Mouse (Mus musculus) adrenal gland, adult 18-20 months (tissue): Measurements from ENCODE around the gene Stat5a. TPM values are rescaled to one million over a fixed set of nuclear protein-coding genes. Genes with fewer than 3 reads are reported as not detected.

ENCODE experiments used
- DNase-seq, 2 experiments: peaks; one replicate each; pipeline ENCODE4 v3.0.0; 2021 to 2022; ENCODE audit warnings: low spot score in 2 of 2
- long read RNA-seq, 2 experiments: library from polyadenylated mRNA; stranded (forward); transcript quantifications; one replicate each; pipeline ENCODE4 v2.0.0; 2021
- total RNA-seq, 2 experiments: library from RNA; stranded (reverse); gene quantifications; 1 replicate in 1 of 2; 2 replicates in 1 of 2; pipeline ENCODE4 v1.2.3; 2021

Gene Stat5a
- 10 to 100 TPM; 28.0 to 29.3 TPM for total RNA-seq
- long read RNA-seq, experiment 1, partial matches to known transcripts = 19 of 25 reads
- long read RNA-seq, experiment 1, other reads (novel, unspliced or antisense) = 2 of 25 reads
- long read RNA-seq, experiment 2, partial matches to known transcripts = 15 of 21 reads
- long read RNA-seq, experiment 2, other reads (novel, unspliced or antisense) = 2 of 21 reads

- peak; percentile 60 to 70 for DNase-seq
These were observed at the start of gene Stat5a for GRCm38 (mm10) chr11:100858935-100859578. TSS of gene Stat5a (plus strand) at chr11:100859351.

GRCm38 (mm10) chr11:100810516-100810915 is 48.6 kb upstream of the Stat5a start:
- no peak for DNase-seq

- DNase-seq = no peak
These were observed 48.0 kb upstream of the Stat5a start for GRCm38 (mm10) chr11:100811132-100811531.

- DNase-seq = peak; percentile 46 to 57
These were observed 44.7 kb upstream of the Stat5a start for GRCm38 (mm10) chr11:100814498-100814897.

GRCm38 (mm10) chr11:100816342-100816741 is 42.8 kb upstream of the Stat5a start:
- DNase-seq = no peak

GRCm38 (mm10) chr11:100816801-100817200 is 42.4 kb upstream of the Stat5a start:
- peak in 1 of 2 experiments; percentile 36 for DNase-seq

GRCm38 (mm10) chr11:100817311-100817710 is 41.8 kb upstream of the Stat5a start:
- no peak for DNase-seq

- no peak for DNase-seq
These were observed 40.7 kb upstream of the Stat5a start for GRCm38 (mm10) chr11:100818359-100819012.

- DNase-seq = no peak
These were observed 40.1 kb upstream of the Stat5a start for GRCm38 (mm10) chr11:100819048-100819447.

- DNase-seq = no peak
These were observed 39.5 kb upstream of the Stat5a start for GRCm38 (mm10) chr11:100819626-100820025.

- DNase-seq = no peak
These were observed 39.1 kb upstream of the Stat5a start for GRCm38 (mm10) chr11:100820047-100820446.

- DNase-seq = no peak
These were observed 37.4 kb upstream of the Stat5a start for GRCm38 (mm10) chr11:100821605-100822220.

GRCm38 (mm10) chr11:100822365-100822764 is 36.8 kb upstream of the Stat5a start:
- DNase-seq = peak; percentile 37 to 50

- no peak for DNase-seq
These were observed 35.4 kb upstream of the Stat5a start for GRCm38 (mm10) chr11:100823543-100824313.

GRCm38 (mm10) chr11:100824496-100824895 is 34.7 kb upstream of the Stat5a start:
- no peak for DNase-seq

GRCm38 (mm10) chr11:100825451-100825850 is 33.7 kb upstream of the Stat5a start:
- DNase-seq = no peak

- no peak for DNase-seq
These were observed 32.8 kb upstream of the Stat5a start for GRCm38 (mm10) chr11:100826161-100826866.

- no peak for DNase-seq
These were observed 30.4 kb upstream of the Stat5a start for GRCm38 (mm10) chr11:100828676-100829151.

- no peak for DNase-seq
These were observed 29.5 kb upstream of the Stat5a start for GRCm38 (mm10) chr11:100829691-100830090.

GRCm38 (mm10) chr11:100831396-100831795 is 27.8 kb upstream of the Stat5a start:
- no peak for DNase-seq
